Mouse (Mus musculus): ENCODE data around the gene Gm20379.

The Gm20379 gene

DNA sequence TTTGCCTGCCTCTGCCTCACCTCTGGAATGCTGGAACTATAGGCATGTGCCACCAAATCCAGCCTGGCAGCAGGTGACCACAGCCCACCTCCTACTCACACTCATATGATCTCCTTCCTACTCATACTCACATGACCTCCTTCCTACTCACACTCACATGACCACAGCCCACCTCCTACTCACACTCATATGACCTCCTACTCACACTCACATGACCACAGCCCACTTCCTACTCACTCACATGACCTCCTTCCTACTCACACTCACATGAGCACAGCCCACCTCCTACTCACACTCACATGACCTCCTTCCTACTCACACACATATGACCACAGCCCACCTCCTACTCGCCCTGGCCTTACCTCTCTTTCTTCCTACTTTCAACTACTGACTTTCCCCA, 31.1 kb downstream of the Gm20379 start:
- DNase-seq (ENCODE audit: low spot score in 2 of 2) = no peak

DNA sequence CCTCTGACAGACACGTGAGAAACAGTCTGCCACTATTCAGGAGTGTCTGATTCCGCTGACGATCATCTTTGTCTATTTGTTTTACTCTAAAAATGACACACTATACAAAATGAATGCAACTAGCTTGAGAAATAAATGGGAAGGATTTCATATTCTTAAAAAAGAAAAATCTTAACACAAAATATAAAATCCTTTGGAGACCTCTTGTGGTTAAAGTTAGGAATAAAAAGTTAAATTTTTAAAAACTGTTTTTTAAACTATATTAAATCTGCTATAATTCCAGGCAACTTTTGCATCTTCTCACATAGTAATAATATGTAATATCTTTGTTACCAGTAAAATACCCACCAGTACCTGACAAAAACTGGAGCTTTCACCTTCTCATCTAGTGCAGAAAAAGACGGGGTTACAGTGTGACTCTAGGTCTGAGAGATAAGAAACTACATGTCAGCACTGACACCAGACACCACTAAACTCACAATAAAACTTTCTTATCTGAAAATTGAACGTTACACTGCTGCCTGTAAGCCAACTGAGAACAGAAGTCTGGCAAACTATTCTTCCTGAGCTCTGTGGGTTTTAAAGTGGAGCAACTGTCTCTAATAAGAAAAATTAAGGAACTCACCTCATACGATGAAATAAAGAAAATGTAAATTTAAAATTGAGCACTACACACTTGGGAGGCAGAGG, 32.1 kb downstream of the Gm20379 start:
- no peak for DNase-seq (ENCODE audit: low spot score in 2 of 2)

DNA sequence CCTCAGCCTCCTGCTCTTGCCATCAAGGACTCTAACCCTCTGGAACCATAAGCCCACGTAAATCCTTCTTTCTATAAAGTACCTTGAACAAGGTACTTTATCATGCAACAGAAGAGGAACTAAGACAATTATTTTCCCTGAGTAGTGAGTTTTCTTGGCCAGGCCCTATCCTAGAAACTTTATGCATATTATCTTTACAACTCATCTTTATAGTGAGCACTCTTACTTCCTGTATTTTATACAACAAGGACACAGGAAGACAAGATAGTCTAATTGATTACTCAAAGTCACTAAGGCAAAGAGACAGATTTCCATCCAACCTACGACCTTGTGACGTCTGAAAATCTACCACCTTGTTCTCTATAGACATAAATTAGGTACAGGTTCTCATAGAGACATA, 34.0 kb downstream of the Gm20379 start:
- DNase-seq (ENCODE audit: low spot score in 2 of 2) = no peak

DNA sequence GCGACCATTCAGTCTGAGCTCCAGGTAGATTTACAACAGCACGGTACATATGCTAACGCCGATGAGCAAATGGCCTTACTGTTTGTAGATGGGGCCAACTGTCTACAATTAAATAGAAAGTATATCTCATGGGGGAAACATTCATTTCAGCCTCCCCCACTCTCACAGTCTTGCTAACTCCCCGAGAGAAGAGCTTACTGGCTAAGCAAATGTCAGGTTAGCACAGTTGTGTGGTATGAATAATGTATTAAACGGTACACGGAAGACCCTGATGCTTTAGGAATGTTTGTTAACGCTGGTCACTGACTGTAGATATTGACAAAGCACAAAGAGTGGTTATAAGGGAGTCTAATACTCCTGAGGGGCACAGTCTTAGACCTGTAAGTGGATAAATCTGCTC, 38.3 kb downstream of the Gm20379 start:
- no peak for DNase-seq (ENCODE audit: low spot score in 2 of 2)

DNA sequence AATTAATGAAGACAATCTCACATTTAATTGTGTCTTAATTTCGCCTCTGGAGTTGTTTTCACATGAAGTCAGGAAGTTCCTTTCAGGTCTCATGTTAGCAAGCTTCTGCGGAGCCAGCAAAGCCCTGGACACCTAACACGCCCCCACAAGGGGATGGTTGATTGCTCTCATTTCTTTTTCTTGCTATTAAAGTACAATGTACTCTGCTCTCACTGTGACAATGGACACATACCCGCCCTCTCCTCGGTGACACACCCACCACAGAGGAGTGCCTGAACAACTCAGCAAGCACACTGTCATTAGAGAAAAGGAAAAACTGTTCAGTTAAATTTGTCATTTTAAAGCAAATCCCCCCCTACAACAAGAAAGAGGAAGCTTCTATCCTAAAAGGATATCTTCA, 40.6 kb downstream of the Gm20379 start:
- no peak for DNase-seq (ENCODE audit: low spot score in 2 of 2)

DNA sequence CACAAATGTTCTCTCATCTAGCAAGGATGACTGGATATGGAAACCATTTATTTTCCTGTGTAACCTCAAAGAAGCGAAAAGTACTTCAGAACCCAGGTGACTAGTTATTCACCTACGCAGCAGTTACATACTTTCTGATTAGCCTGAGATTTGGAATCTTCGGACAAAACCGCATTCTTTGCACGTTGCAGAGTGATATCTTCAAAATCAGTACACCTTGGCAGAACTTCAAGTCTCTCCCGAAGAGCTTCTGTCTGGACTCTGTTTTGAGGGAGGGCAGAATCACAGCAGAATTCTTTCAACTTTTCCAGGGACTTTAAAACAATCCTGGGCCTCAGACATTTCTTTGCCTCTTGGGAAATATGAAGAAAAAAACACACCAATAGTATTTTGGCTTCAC, 45.3 kb downstream of the Gm20379 start:
- DNase-seq (ENCODE audit: low spot score in 2 of 2) = no peak

DNA sequence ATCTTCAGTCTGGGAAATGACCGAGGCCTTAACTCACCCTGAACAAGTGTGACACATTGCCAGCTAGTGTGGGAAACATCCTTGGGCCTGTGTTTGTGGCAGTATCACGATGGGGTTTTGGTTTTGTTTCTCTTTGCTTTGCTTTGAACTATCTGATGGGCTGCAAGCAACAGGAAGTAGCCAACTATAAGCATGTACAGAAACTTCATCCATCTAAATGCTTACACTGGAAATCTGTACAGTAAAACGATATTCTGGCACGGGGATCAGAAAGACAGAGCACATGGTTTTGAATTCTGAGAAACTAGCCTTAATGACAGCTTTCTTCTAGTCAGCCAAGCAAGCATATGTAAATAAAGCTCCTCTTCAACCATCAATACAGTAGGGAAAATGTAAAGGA, 48.2 kb downstream of the Gm20379 start:
- no peak for DNase-seq (ENCODE audit: low spot score in 2 of 2)

DNA sequence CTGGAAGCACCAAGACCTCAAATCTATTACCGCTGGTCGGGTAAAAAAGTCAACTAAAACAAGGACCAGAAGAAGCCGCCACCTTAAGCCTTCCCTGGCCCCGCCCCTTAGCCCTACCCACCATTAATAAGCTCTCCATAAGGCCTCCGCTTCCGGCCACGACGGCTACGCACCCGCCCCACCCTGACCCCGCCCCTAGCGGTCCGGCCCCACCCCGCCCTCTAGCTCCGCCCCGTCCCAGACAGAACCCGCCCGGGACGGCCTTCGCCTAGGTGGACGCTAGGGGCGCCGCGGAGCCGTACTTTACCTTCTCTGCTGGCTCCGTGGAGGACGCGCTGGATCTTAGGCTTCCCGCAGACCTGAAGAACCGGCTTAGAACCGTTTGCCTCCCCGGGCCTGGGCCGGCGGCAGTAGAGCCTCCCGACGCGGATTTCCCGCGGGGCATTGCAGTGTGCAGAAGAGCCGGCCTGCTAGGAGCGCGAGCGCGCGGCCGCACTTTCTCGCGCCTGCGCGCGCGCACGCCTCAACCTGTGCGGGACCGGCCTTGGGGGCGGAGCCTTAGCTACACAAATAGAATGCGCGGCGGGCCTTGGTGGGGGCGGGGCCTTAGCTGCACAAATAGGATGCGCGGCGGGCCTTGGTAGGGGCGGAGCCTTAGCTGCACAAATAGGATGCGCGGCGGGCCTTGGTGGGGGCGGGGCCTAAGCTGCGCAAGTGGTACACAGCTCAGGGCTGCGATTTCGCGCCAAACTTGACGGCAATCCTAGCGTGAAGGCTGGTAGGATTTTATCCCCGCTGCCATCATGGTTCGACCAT, 48.9 kb downstream of the Gm20379 start, which contains the start of the genes Dhfr and Msh3:
Gene Dhfr (plus strand): TSS at position 271 of the 816 bp plus-strand sequence.
Gene Msh3 (minus strand): TSS at position 548 of the 816 bp plus-strand sequence.
- DNase-seq (ENCODE audit: low spot score in 2 of 2) = peak; percentile 90 to 97

DNA sequence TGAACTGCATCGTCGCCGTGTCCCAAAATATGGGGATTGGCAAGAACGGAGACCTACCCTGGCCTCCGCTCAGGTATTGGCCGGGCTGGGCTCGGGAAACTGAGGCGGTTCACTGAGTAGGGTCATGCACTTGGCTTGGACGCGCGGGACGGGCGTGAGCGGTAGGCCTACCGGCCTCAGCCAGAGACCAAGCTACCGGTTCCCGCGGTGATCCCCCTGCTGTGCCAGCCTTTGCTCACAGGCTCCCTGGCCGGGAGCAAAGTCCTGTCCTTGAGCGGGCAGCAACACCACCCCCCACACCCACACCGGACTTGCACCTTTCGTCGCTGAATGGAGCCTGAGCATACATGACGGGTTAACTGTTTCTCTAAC, 49.5 kb downstream of the Gm20379 start:
- DNase-seq (ENCODE audit: low spot score in 2 of 2) = no peak

DNA sequence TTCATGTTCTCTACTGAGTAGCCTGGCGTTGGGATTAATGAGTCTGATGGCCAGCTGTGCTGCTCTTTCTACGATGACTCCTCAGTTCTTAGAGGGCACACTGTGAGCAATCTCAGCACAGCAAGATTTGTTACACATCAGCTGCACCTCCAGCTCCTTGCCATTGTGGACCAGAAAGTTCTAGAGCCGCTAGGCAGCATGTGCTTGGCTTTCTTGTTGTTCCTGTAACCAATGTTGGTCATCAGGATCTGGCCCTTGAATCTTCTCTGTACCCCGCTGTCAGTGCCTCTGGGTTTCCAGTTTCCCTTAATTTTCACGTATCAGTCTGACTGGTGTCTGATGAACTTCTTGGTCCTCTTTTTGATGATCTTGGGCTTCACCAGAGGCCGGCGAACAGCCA, 50.6 kb downstream of the Gm20379 start:
- no peak for DNase-seq (ENCODE audit: low spot score in 2 of 2)
